Mouse (Mus musculus) adipocyte (in vitro differentiated cells): ENCODE measurements at regions not wholly inside any gene's neighbourhood (a gene's known extent, or its start where the extent isn't known, plus 50 kb on each side); places are given as distances from the start of the nearest gene placed in this dataset.

Source experiments
- DNase-seq: peaks from one replicate; pipeline ENCODE4 v3.0.0-alpha.2; 2016; ENCODE audit warnings: low spot score

DNA sequence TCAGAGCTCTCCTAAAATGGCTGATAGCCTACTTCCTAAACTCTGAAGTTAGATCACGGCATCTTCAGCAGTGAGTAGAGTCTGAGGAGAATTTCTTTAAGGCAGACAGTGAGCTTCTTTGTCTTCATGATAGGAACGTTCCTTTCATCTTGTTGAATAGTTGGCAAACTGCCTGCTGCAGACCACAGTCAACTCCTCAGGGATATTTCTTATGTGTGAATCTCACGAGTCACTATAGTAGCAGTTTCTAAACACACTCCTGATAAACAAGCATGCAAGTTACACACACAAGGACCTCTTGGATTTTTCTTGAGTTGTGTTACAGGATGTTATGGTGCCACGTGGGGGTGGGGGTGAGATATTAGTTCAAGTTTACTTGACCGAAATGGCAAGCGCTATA is 205.2 kb downstream of the Gm11077 start:
- no peak for DNase-seq

DNA sequence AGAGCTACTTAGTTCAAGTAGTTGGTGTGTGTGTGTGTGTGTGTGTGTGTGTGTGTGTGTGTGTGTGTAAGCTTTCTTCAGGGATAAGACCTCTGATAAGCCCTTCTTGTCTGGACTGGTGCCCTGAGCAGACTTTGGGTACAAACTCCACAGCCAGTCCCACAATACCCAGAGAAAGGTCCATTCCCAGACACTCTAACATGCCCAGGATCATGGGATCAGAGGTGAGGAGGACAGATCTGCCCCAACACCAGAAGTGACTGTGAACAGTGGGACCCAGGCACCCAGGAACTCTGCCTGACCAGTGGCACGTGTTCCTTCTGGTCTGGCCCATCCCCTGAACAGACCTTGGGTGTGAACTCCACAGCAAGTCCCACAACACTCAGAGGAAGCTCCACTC is 208.9 kb downstream of the Gm11077 start:
- no peak for DNase-seq

DNA sequence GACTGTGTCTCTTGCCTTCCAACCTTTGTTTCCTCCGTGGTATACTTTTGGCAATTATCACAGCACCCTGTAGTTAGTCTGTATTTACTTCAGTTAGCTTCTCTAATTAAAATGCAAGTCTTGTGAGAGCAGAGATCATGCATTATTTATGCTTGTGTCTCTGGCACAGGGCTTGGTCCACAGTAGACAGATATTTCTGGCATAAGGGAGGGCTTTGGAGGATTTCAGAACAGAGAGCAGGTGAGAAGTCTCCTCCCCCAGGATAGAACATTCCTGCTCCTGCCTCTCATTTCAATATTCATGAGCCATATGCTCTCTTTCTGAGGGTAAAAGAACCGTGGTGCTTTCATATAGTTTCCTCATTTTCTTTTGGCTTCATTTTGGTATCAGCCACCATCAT is 217.6 kb downstream of the Gm11077 start:
- DNase-seq: no peak

DNA sequence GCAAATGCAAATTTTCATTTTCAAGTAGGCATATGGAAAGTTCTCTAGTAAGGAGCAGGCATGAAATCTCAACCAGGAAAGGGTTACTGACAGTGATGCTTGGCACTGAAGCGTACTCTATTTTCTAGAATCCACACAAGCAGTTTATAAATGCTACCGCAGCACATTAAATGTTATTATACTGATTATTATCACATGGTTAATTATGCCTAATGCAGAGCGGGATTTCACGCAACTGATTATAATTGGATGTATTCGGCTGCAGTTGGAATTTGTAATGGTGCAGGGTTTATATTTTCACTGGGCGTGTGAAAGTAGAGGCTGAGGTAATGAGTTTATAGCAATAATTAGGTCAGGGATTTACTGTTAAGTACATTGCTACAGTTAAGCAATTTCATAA is 221.4 kb downstream of the Gm11077 start:
- no peak for DNase-seq

GRCm38 (mm10) chr6:140953256-140953655 is 224.2 kb downstream of the Gm11077 start:
- no peak for DNase-seq

DNA sequence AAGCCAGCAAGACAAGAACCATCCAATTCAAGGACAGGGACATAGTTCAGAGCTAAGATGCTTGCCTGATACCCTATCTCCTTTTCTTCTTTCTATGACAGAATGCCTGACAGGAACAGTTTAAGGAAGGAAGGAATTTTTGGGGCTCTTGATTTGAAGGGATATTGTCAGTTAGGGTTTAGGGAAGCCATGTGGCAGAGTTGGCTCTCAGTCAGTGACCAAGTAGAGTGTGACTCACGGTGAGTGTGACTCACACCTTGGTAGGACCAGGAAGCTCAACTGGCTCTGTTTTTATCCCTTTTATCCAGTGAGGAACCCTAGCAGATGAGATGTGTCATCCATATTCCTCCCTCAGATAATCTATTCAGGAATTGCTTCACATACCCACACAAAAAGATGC is 224.6 kb downstream of the Gm11077 start:
- no peak for DNase-seq

GRCm38 (mm10) chr6:140955751-140956521 is 226.9 kb downstream of the Gm11077 start:
- no peak for DNase-seq

DNA sequence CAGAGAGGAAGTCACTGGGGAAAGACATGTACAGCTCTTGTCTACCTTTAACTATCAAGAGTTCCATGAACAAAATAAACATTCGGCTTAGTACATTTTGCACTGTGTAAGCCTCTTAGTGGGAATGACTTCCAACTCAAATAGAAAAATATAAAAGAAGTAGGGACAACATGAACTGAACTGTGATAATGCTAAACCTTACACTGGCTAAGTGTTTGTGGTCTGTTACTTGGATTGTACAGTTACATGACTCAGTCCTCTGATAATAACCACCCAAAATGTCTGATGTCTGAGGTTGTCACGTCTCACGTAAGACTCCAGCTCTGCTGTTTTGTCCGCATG is 227.4 kb downstream of the Gm11077 start:
- no peak for DNase-seq

DNA sequence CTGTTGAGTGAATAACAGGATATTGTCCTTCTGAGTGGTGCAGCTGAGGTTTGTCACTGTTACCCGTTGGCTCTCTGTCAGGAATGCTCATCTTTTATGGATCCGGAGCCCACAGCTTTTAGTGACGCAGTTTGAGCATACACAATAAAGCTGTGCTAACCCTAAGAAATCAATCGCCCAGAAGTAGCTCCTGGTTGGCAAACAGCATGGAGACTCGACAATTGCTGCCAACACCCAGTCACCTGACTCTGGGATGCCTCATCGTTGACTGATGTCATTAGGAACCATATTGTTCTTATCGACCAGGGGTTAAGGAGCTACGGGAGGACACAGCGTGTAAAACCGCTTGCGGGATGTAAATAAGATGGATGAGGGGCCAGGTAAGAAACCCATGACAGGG is 232.9 kb downstream of the Gm11077 start:
- no peak for DNase-seq

DNA sequence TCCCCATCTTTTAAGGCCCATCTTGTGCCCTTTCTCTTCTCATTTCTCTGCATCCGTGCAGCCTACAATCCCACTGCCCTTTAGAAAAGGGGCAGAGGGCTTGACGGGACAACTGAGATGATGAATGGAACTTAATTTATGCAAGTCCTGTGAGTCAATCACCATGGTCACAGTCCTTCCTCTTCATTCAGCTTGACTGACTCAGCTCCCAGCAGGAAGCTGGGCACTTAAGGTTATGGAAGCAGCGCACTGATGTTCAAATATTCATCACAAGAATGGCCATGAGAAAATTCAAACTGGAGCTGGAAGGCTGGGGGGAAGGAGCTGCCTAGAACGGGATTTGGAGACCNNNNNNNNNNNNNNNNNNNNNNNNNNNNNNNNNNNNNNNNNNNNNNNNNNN is 233.5 kb downstream of the Gm11077 start:
- DNase-seq: no peak

DNA sequence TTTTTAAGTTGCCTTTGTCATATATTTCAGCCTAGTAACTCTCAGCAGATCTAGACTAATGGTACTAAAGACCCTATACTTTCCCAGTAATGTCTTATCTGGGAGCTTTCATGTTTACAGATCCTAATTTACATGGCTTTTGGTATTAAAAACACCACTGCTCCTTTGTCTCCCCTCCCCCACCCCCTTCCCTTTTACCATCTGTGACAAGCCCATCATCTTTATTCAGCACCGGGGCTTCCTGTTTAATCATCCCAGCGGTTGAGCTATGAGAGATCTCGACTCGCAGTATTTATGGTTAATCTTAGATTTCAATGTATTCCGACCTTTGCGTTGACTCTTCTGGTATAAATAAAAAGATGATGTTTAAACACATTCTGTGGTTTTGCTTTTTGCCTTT is 244.6 kb downstream of the Gm11077 start:
- no peak for DNase-seq

DNA sequence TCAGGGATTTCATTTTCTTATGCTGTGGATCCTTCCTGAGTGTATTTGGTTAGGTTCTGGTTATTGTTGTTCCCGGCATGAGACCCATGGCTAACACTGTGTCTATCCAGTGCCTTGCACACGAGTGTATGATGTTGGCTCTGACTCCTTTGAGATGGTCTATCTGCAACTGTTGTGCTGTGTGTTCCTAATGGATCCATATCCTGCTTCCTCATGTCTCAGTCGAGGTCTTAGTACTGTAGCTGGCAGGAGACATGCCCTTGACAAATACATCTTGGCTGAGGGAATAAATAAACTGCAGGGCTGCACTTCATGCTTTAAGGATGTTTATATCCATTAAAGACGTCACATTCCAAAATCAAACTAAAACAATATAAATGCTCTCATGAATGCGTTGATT is 247.9 kb downstream of the Gm11077 start:
- DNase-seq: no peak

DNA sequence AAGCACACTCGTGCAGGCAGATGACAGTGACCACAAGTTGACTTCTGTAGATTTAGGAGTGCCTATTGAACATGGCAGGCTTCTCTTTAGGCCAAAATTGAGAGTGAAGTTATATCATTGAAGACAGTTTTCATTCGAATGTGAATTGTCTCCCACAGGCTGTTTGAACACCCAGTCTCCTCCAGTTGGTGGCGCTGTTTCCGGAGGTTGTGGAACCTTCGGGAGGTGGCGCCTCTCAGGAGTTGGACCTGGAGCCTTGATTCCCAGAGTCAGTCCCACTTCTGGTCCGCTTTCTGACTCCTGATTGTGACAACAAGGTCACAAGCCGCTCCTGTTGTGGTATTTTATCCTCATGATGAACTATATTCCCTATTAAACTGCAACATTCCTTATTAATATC is 254.5 kb downstream of the Gm11077 start:
- no peak for DNase-seq

- DNase-seq: no peak
Observed at GRCm38 (mm10) chr6:140984249-140984648, 255.2 kb downstream of the Gm11077 start.

- DNase-seq: no peak
Observed at GRCm38 (mm10) chr6:140993643-140994580, 255.2 kb upstream of the Pde3a start.

- no peak for DNase-seq
Observed at GRCm38 (mm10) chr6:140995340-140996135, 253.5 kb upstream of the Pde3a start.

- no peak for DNase-seq
Observed at GRCm38 (mm10) chr6:140998069-140998468, 251.0 kb upstream of the Pde3a start.

DNA sequence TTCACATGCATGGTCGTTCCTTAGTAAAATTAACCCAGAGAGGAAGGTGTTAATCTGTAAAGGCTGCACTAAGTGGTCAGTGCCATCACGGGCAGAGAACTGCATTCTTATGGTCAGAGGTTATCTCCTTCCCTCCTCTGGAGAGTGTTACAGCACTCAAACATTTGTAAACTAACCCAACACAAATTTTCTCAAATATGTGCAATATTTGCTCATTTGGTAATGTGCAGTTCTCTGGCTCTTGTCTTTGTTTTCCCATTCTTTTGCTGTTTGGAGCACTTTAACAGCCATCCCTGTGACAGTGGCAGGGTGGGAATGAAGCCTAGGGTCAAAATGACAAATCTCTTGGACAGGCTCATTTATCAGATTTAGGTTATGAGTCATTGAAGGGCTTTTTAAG is 248.5 kb upstream of the Pde3a start:
- no peak for DNase-seq

DNA sequence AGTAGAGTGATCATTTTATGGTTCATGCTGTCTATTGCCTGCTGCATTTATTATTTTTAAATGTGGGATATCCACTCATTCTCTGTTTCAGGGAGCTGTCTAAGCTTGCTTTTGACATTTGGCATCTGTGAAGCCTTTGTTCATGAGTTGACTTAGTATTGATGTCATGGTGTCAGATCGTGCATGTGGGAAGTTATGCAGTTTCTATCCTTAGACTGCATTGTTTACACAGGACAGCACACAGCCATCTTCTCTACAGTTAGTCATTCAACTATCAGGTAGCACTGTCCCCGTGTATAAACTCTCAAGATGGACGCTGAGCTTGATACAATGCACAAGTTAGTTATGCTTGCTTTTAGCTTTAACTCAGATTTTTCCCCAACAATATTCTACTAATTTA is 247.8 kb upstream of the Pde3a start:
- no peak for DNase-seq

- no peak for DNase-seq
Observed at GRCm38 (mm10) chr6:141015055-141015681, 233.9 kb upstream of the Pde3a start.

DNA sequence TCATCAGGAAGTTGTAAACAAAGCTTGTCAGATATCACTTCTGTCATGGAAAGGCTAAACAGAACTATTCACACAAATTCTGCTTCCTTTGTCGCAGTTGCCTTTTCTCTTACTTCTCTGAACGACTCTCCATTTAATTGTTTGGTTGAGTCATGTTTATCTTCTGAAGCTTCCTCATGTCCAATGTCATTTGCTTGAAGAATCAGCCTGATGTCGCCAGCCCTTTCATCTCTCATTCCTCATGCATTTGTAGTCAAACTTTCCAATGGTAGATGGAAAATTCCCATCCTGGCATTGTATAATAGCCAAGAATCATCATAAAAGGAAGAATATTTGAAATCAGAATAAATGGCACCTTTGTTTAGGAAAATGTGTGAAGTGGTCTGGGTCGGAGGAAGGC is 225.6 kb upstream of the Pde3a start:
- no peak for DNase-seq

DNA sequence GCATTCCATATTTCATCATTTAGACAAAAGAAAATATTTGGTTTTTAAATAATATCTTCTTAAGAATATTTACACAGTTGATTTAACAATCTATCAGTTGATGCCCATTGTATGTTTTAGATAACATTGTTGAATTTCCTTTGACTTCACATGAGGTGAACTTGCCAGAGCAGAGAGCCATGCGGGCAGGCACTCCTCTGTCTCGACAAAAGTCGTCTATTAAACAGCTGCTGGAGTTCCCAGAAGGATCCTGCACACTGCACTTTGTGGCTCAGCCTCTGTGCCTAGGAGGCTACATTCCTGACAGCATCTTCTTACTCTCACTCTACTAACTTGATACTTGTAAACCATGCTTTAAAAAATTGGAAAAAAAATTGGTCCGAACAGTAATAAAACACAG is 221.7 kb upstream of the Pde3a start:
- no peak for DNase-seq
